Mouse (Mus musculus): ENCODE measurements at regions not wholly inside any gene's neighbourhood (a gene's known extent, or its start where the extent isn't known, plus 50 kb on each side); places are given as distances from the start of the nearest gene placed in this dataset.
A peak's percentile ranks its signal among the peaks of the same experiment; 100 is the strongest.

GRCm38 (mm10) chr17:85881046-85881445 is 193.0 kb upstream of the Six2 start:
- Histone ChIP-seq H3K27me3 (ENCODE audit: control insufficient read depth, insufficient read depth, low read length, poor library complexity, severe bottlenecking) (no peaks in the 10 kb centered on the region), H3K27ac (ENCODE audit: insufficient read depth, low read length) (no peak overlapping the region), H3K9ac (ENCODE audit: low read depth, poor library complexity, severe bottlenecking) (no peak overlapping the region), H3K4me3 (ENCODE audit: low read depth, low read length) (no peak overlapping the region), H3K36me3 (ENCODE audit: control insufficient read depth, insufficient read depth, low read length, poor library complexity, severe bottlenecking) (no peaks in the 10 kb centered on the region), H3K4me1 (ENCODE audit: control insufficient read depth, insufficient read depth, low read length) (no peaks in the 10 kb centered on the region), H3K9me3 (replicated peaks; ENCODE audit: control insufficient read depth, insufficient read depth, low read length, poor library complexity, severe bottlenecking) (no peaks in the 10 kb centered on the region)
- TF ChIP-seq POLR2A (IDR thresholded peaks at IDR 0.05; ENCODE audit: insufficient read depth, low read length): no peak
- TF ChIP-seq CTCF (IDR thresholded peaks at IDR 0.05; ENCODE audit: low read depth, low read length): no peak
- TF ChIP-seq EP300 (IDR thresholded peaks at IDR 0.05; ENCODE audit: insufficient read depth, low read depth, low read length): no peak

GRCm38 (mm10) chr17:85877426-85877825 is 189.4 kb upstream of the Six2 start:
- no peaks in the 10 kb centered on the region for H3K36me3 ChIP-seq (ENCODE audit: control insufficient read depth, insufficient read depth, low read length, poor library complexity, severe bottlenecking)
- H3K9me3 ChIP-seq (replicated peaks; ENCODE audit: control insufficient read depth, insufficient read depth, low read length, poor library complexity, severe bottlenecking): no peaks in the 10 kb centered on the region
- no peak overlapping the region for H3K27ac ChIP-seq (ENCODE audit: insufficient read depth, low read length)
- H3K9ac ChIP-seq (ENCODE audit: low read depth, poor library complexity, severe bottlenecking): no peak overlapping the region
- no peak overlapping the region for H3K4me3 ChIP-seq (ENCODE audit: low read depth, low read length)
- no peaks in the 10 kb centered on the region for H3K27me3 ChIP-seq (ENCODE audit: control insufficient read depth, insufficient read depth, low read length, poor library complexity, severe bottlenecking)
- H3K4me1 ChIP-seq (ENCODE audit: control insufficient read depth, insufficient read depth, low read length): no peaks in the 10 kb centered on the region
- TF ChIP-seq EP300 (IDR thresholded peaks at IDR 0.05; ENCODE audit: insufficient read depth, low read depth, low read length) (no peak), CTCF (IDR thresholded peaks at IDR 0.05; ENCODE audit: low read depth, low read length) (peak; percentile 61)

GRCm38 (mm10) chr17:85876853-85877252 is 188.8 kb upstream of the Six2 start:
- H3K4me3 ChIP-seq (ENCODE audit: low read depth, low read length): no peak overlapping the region
- no peak overlapping the region for H3K9ac ChIP-seq (ENCODE audit: low read depth, poor library complexity, severe bottlenecking)
- no peak for TF ChIP-seq POLR2A (IDR thresholded peaks at IDR 0.05; ENCODE audit: insufficient read depth, low read length)
- H3K36me3 ChIP-seq (ENCODE audit: control insufficient read depth, insufficient read depth, low read length, poor library complexity, severe bottlenecking): no peaks in the 10 kb centered on the region
- H3K27ac ChIP-seq (ENCODE audit: insufficient read depth, low read length): no peak overlapping the region
- no peaks in the 10 kb centered on the region for H3K27me3 ChIP-seq (ENCODE audit: control insufficient read depth, insufficient read depth, low read length, poor library complexity, severe bottlenecking)
- H3K9me3 ChIP-seq (replicated peaks; ENCODE audit: control insufficient read depth, insufficient read depth, low read length, poor library complexity, severe bottlenecking): no peaks in the 10 kb centered on the region
- H3K4me1 ChIP-seq (ENCODE audit: control insufficient read depth, insufficient read depth, low read length): no peaks in the 10 kb centered on the region

GRCm38 (mm10) chr17:85873853-85874586 is 185.9 kb upstream of the Six2 start:
- H3K27me3 ChIP-seq (ENCODE audit: control insufficient read depth, insufficient read depth, low read length, poor library complexity, severe bottlenecking): no peaks in the 10 kb centered on the region
- H3K9ac ChIP-seq (ENCODE audit: low read depth, poor library complexity, severe bottlenecking): no peak overlapping the region
- no peak overlapping the region for H3K27ac ChIP-seq (ENCODE audit: insufficient read depth, low read length)
- no peaks in the 10 kb centered on the region for H3K9me3 ChIP-seq (replicated peaks; ENCODE audit: control insufficient read depth, insufficient read depth, low read length, poor library complexity, severe bottlenecking)
- no peak overlapping the region for H3K4me3 ChIP-seq (ENCODE audit: low read depth, low read length)
- H3K4me1 ChIP-seq (ENCODE audit: control insufficient read depth, insufficient read depth, low read length): no peaks in the 10 kb centered on the region
- TF ChIP-seq POLR2A (IDR thresholded peaks at IDR 0.05; ENCODE audit: insufficient read depth, low read length) (no peak), EP300 (IDR thresholded peaks at IDR 0.05; ENCODE audit: insufficient read depth, low read depth, low read length) (no peak), CTCF (IDR thresholded peaks at IDR 0.05; ENCODE audit: low read depth, low read length) (no peak)
- no peaks in the 10 kb centered on the region for H3K36me3 ChIP-seq (ENCODE audit: control insufficient read depth, insufficient read depth, low read length, poor library complexity, severe bottlenecking)

- TF ChIP-seq EP300 (IDR thresholded peaks at IDR 0.05; ENCODE audit: insufficient read depth, low read depth, low read length): no peak
- no peak for TF ChIP-seq POLR2A (IDR thresholded peaks at IDR 0.05; ENCODE audit: insufficient read depth, low read length)
- TF ChIP-seq CTCF (IDR thresholded peaks at IDR 0.05; ENCODE audit: low read depth, low read length): no peak
- H3K4me3 ChIP-seq (ENCODE audit: low read depth, low read length): no peak overlapping the region
- H3K27ac ChIP-seq (ENCODE audit: insufficient read depth, low read length): no peak overlapping the region
- H3K36me3 ChIP-seq (ENCODE audit: control insufficient read depth, insufficient read depth, low read length, poor library complexity, severe bottlenecking): no peaks in the 10 kb centered on the region
- H3K9me3 ChIP-seq (replicated peaks; ENCODE audit: control insufficient read depth, insufficient read depth, low read length, poor library complexity, severe bottlenecking): no peaks in the 10 kb centered on the region
- H3K9ac ChIP-seq (ENCODE audit: low read depth, poor library complexity, severe bottlenecking): no peak overlapping the region
- no peaks in the 10 kb centered on the region for H3K4me1 ChIP-seq (ENCODE audit: control insufficient read depth, insufficient read depth, low read length)
- H3K27me3 ChIP-seq (ENCODE audit: control insufficient read depth, insufficient read depth, low read length, poor library complexity, severe bottlenecking): no peaks in the 10 kb centered on the region
Measured at GRCm38 (mm10) chr17:85872903-85873413, 184.9 kb upstream of the Six2 start.

- no peak overlapping the region for H3K4me3 ChIP-seq (ENCODE audit: low read depth, low read length)
- TF ChIP-seq EP300 (IDR thresholded peaks at IDR 0.05; ENCODE audit: insufficient read depth, low read depth, low read length) (no peak), CTCF (IDR thresholded peaks at IDR 0.05; ENCODE audit: low read depth, low read length) (no peak), POLR2A (IDR thresholded peaks at IDR 0.05; ENCODE audit: insufficient read depth, low read length) (no peak)
- H3K27ac ChIP-seq (ENCODE audit: insufficient read depth, low read length): no peak overlapping the region
- no peaks in the 10 kb centered on the region for H3K36me3 ChIP-seq (ENCODE audit: control insufficient read depth, insufficient read depth, low read length, poor library complexity, severe bottlenecking)
- no peaks in the 10 kb centered on the region for H3K27me3 ChIP-seq (ENCODE audit: control insufficient read depth, insufficient read depth, low read length, poor library complexity, severe bottlenecking)
- no peaks in the 10 kb centered on the region for H3K4me1 ChIP-seq (ENCODE audit: control insufficient read depth, insufficient read depth, low read length)
- H3K9ac ChIP-seq (ENCODE audit: low read depth, poor library complexity, severe bottlenecking): no peak overlapping the region
- H3K9me3 ChIP-seq (replicated peaks; ENCODE audit: control insufficient read depth, insufficient read depth, low read length, poor library complexity, severe bottlenecking): no peaks in the 10 kb centered on the region
Measured at GRCm38 (mm10) chr17:85870406-85870805, 182.3 kb upstream of the Six2 start.
